Mouse (Mus musculus) liver, postnatal 0 days (tissue): ENCODE results near the gene Olfr554.

Source experiments
- CTCF ChIP-seq: sonication (generic); IDR thresholded peaks from 2 replicates; pipeline ENCODE4 v1.5.1; 2016; ENCODE audit warnings: antibody characterized with exemption, low read depth
- EP300 ChIP-seq: IDR thresholded peaks from 2 replicates; pipeline ENCODE4 v1.6.1; 2016; ENCODE audit warnings: antibody characterized with exemption, low read depth, mild to moderate bottlenecking

DNA sequence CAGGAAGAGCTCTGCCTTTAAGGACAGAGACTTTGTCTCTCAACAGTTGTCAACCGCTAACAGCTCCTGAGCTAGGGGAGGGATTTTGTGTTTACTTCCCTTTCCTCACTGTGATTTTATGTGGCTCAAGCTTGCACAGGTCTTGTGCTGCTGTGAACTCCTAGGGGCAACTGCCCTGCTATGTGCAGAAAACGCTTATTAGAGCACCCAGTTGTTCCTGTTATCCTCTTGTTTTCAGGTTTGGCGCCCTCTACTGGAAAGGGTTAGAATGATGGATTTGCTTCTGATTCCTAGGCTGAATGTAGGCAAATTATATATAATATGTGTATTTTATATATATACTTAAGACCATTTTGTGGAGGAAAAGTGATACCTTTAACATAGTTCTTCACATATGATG lies 1.6 kb upstream of the Olfr554 start:
- TF ChIP-seq CTCF: peak; percentile 79
- no peak for TF ChIP-seq EP300
